Mouse (Mus musculus) lung, postnatal 0 days (tissue): ENCODE measurements around the gene Acot3.

Experiments used
- CTCF ChIP-seq: IDR thresholded peaks from 2 replicates; pipeline ENCODE4 v1.5.1; 2016; ENCODE audit warnings: antibody characterized with exemption, mild to moderate bottlenecking
- EP300 ChIP-seq: IDR thresholded peaks from 2 replicates; pipeline ENCODE4 v1.6.1; 2016; ENCODE audit warnings: antibody characterized with exemption, mild to moderate bottlenecking, control low read depth

DNA sequence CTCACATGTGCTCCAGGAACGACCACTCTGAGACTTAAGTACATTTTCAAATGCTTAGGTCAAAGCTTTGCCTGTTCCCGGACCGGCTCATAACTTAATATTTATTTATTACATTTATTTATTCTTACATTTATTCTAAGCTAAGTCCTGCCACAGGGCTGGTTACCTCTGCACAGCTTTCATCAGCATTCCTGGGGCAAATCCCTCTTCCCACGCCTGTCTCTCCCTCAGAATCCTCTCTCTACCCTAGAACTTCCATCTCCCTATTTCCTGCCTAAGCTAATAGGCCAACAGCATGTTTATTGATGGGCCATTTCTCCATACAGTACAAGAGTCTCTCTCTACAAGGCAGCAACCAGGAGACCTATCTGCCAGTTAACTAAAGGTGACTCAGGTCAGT, 15.8 kb downstream of the Acot3 start:
- TF ChIP-seq CTCF = no peak
- TF ChIP-seq EP300 = no peak
